In the genomic region with DNA sequence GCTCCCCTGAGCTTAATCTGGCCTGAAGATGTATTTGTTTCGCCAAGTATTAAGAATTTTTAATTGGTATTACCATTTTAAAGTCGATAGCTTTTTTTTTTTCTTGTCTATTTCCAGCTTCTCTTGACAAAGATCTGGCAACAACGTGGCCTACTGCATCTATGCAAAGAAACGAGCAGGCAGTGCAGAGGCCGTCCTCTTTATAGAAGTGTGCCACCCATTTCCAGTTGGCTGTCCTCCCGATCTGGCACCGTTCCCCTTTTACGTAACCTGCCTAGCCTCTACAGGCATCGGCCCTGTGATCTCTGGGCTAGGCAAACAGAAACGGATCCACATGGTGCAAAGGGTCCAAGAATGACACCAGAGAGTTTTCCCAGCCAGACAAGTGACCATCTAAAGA, we compare ENCODE assay signal across 8 mouse cellular contexts. TPM values are rescaled to one million over a fixed set of nuclear protein-coding genes. Genes with fewer than 3 reads are reported as not detected.
DNase-seq lines count a peak whose midpoint lies in the region; ATAC-seq lines count a peak whose summit lies in the region.

No protein-coding gene starts in this region.

- WGBS in forebrain, embryonic 15.5 days, result 30% methylated on average over 10 of the region's 10 CpGs
- WGBS in forebrain, embryonic 12.5 days, result 60% methylated on average over 10 of the region's 10 CpGs
- WGBS in limb, embryonic 15.5 days, result 23% methylated on average over 10 of the region's 10 CpGs

- no peaks in the 10 kb centered on the region for H3K36me3 ChIP-seq in forebrain, embryonic 15.5 days
- H3K36me3 ChIP-seq in forebrain, embryonic 12.5 days (replicated peaks), result no peaks in the 10 kb centered on the region
- no peaks in the 10 kb centered on the region for H3K36me3 ChIP-seq in limb, embryonic 15.5 days

- no peak overlapping the region for H3K27ac ChIP-seq in forebrain, embryonic 15.5 days (replicated peaks)
- H3K27ac ChIP-seq in forebrain, embryonic 12.5 days, result no peak overlapping the region
- no peak overlapping the region for H3K27ac ChIP-seq in limb, embryonic 15.5 days

- peak; percentile 80 to 81 for DNase-seq in adrenal gland, adult 18-20 months (ENCODE audit: low spot score in 2 of 2)
- peak; percentile 87 for DNase-seq in heart, postnatal 4 days
- DNase-seq in natural killer cell, adult 2 months (ENCODE audit: low spot score in 2 of 2), result peak; percentile 22 to 52
- DNase-seq in thymus, postnatal 25 days, result peak; percentile 6

- ATAC-seq in forebrain, embryonic 15.5 days (replicated peaks), result 0 out of 2 replicates have a peak, but pooled peaks have one; percentile 14
- ATAC-seq in forebrain, embryonic 12.5 days (ENCODE audit: low FRiP score), result no peak
- peak; percentile 81 for ATAC-seq in erythroid progenitor cell, adult 5-6 weeks (replicated peaks; ENCODE audit: low FRiP score, poor library complexity, severe bottlenecking)
- no peak for ATAC-seq in limb, embryonic 15.5 days (ENCODE audit: insufficient number of reproducible peaks, low FRiP score, low TSS enrichment, low read depth)

- H3K9ac ChIP-seq in forebrain, embryonic 15.5 days (replicated peaks), result no peak overlapping the region
- no peak overlapping the region for H3K9ac ChIP-seq in forebrain, embryonic 12.5 days
- no peak overlapping the region for H3K9ac ChIP-seq in limb, embryonic 15.5 days

- no peaks in the 10 kb centered on the region for H3K9me3 ChIP-seq in forebrain, embryonic 15.5 days
- no peaks in the 10 kb centered on the region for H3K9me3 ChIP-seq in forebrain, embryonic 12.5 days
- H3K9me3 ChIP-seq in limb, embryonic 15.5 days, result no peaks in the 10 kb centered on the region

- peaks cover 25% of the 10 kb centered on the region for H3K4me1 ChIP-seq in forebrain, embryonic 15.5 days
- H3K4me1 ChIP-seq in forebrain, embryonic 12.5 days, result peaks cover 15% of the 10 kb centered on the region
- peaks cover 24% of the 10 kb centered on the region for H3K4me1 ChIP-seq in limb, embryonic 15.5 days

- H3K27me3 ChIP-seq in forebrain, embryonic 15.5 days, result no peaks in the 10 kb centered on the region
- no peaks in the 10 kb centered on the region for H3K27me3 ChIP-seq in forebrain, embryonic 12.5 days
- H3K27me3 ChIP-seq in limb, embryonic 15.5 days, result no peaks in the 10 kb centered on the region

- H3K4me2 ChIP-seq in forebrain, embryonic 15.5 days (replicated peaks), result no peak overlapping the region
- H3K4me2 ChIP-seq in forebrain, embryonic 12.5 days, result no peak overlapping the region
- H3K4me2 ChIP-seq in limb, embryonic 15.5 days, result peak overlapping the region; percentile 67; the same call in 1 of the 2 replicates

- no peak overlapping the region for H3K4me3 ChIP-seq in forebrain, embryonic 15.5 days
- H3K4me3 ChIP-seq in forebrain, embryonic 12.5 days (replicated peaks), result no peak overlapping the region
- no peak overlapping the region for H3K4me3 ChIP-seq in limb, embryonic 15.5 days

RNA-seq across cellular contexts. Expression of a gene that starts 1.9 kb away (rescaled TPM):
- 10.3 and 11.2 TPM in 2 replicates for polyA plus RNA-seq in forebrain, embryonic 15.5 days (2015; fragmentation: Nextera tagmentation; extraction: Ambion mirVana)
- 8.9 and 11.0 TPM in 2 replicates for polyA plus RNA-seq in forebrain, embryonic 12.5 days (2016; fragmentation: Nextera tagmentation; extraction: Ambion mirVana)
- total RNA-seq in adrenal gland, adult 18-20 months (2021), result 10 to 100 TPM; 33.7 to 40.8 TPM
- total RNA-seq in erythroid progenitor cell, adult 5-6 weeks (2015; ENCODE audit: low replicate concordance), result 38.6 and 77.5 TPM in 2 replicates
- 28.5 and 42.0 TPM in 2 replicates for total RNA-seq in erythroid progenitor cell, adult 5-6 weeks (2017; ENCODE audit: low replicate concordance)
- 10 to 100 TPM; 28.2 to 30.3 TPM for total RNA-seq in heart, postnatal 4 days (2021)
- 8.3 and 10.1 TPM in 2 replicates for polyA plus RNA-seq in limb, embryonic 15.5 days (2015; fragmentation: Nextera tagmentation; extraction: Ambion mirVana)

RNA-seq across cellular contexts. Expression of a gene that starts 41.1 kb away (rescaled TPM):
- 12.5 and 14.4 TPM in 2 replicates for polyA plus RNA-seq in forebrain, embryonic 15.5 days (2015; fragmentation: Nextera tagmentation; extraction: Ambion mirVana)
- 15.7 and 16.2 TPM in 2 replicates for polyA plus RNA-seq in forebrain, embryonic 12.5 days (2016; fragmentation: Nextera tagmentation; extraction: Ambion mirVana)
- total RNA-seq in adrenal gland, adult 18-20 months (2021), result 10 to 100 TPM; 19.5 to 21.9 TPM
- 3.2 and 8.8 TPM in 2 replicates for total RNA-seq in erythroid progenitor cell, adult 5-6 weeks (2015; ENCODE audit: low replicate concordance)
- total RNA-seq in erythroid progenitor cell, adult 5-6 weeks (2017; ENCODE audit: low replicate concordance), result 4.1 and 7.7 TPM in 2 replicates
- 10 to 100 TPM; 23.5 to 23.8 TPM for total RNA-seq in heart, postnatal 4 days (2021)
- polyA plus RNA-seq in limb, embryonic 15.5 days (2015; fragmentation: Nextera tagmentation; extraction: Ambion mirVana), result 18.0 and 22.7 TPM in 2 replicates

RNA-seq across cellular contexts. Expression of a gene that starts 41.2 kb away (rescaled TPM):
- 24.3 and 25.9 TPM in 2 replicates for polyA plus RNA-seq in forebrain, embryonic 15.5 days (2015; fragmentation: Nextera tagmentation; extraction: Ambion mirVana)
- polyA plus RNA-seq in forebrain, embryonic 12.5 days (2016; fragmentation: Nextera tagmentation; extraction: Ambion mirVana), result 22.7 and 24.1 TPM in 2 replicates
- 10 to 100 TPM; 11.5 to 16.2 TPM for total RNA-seq in adrenal gland, adult 18-20 months (2021)
- 14.4 and 32.7 TPM in 2 replicates for total RNA-seq in erythroid progenitor cell, adult 5-6 weeks (2015; ENCODE audit: low replicate concordance)
- total RNA-seq in erythroid progenitor cell, adult 5-6 weeks (2017; ENCODE audit: low replicate concordance), result 8.8 and 22.2 TPM in 2 replicates
- total RNA-seq in heart, postnatal 4 days (2021), result 10 to 100 TPM; 16.9 to 21.2 TPM
- polyA plus RNA-seq in limb, embryonic 15.5 days (2015; fragmentation: Nextera tagmentation; extraction: Ambion mirVana), result 28.3 and 28.8 TPM in 2 replicates

Comparison
In these comparisons a context has a peak if more than half of its experiments do, and no peak if none do; other contexts are left out.
1. ATAC-seq: peak in forebrain, embryonic 15.5 days (single experiment) and erythroid progenitor cell, adult 5-6 weeks (single experiment); none in forebrain, embryonic 12.5 days (single experiment) and limb, embryonic 15.5 days (single experiment).
2. DNase-seq: peak in every context shown above with its lines; median percentile 87 in heart, postnatal 4 days; 80 in adrenal gland, adult 18-20 months; 37 in natural killer cell, adult 2 months; 6 in thymus, postnatal 25 days.